Mouse (Mus musculus) forebrain, embryonic 11.5 days (tissue): ENCODE measurements at regions not wholly inside any gene's neighbourhood (a gene's known extent, or its start where the extent isn't known, plus 50 kb on each side); places are given as distances from the start of the nearest gene placed in this dataset.

Experiments
- ATAC-seq: fragments of 200-750 bp; cut with Nextera tagmentation; replicated peaks from 2 replicates; pipeline ENCODE4 v1.8.0; 2017; ENCODE audit warnings: moderate TSS enrichment; ENCODE audit not compliant: low FRiP score
- DNase-seq: peaks from one replicate; pipeline ENCODE4 v3.0.0-alpha.2; 2017; ENCODE audit warnings: low spot score
- H3K27ac ChIP-seq: fragments of 300-500 bp; sonication (generic); 2 replicates; pipeline ENCODE4 v1.5.1; 2014; ENCODE audit warnings: low read depth, low read length
- H3K27me3 ChIP-seq: fragments of 300-500 bp; sonication (generic); 2 replicates; pipeline ENCODE4 v1.6.1; 2014; ENCODE audit warnings: mild to moderate bottlenecking, low read length, mixed read lengths; ENCODE audit not compliant: control insufficient read depth, insufficient read depth
- H3K36me3 ChIP-seq: fragments of 300-500 bp; sonication (generic); 2 replicates; pipeline ENCODE4 v1.6.1; 2014; ENCODE audit warnings: mild to moderate bottlenecking, low read length, moderate library complexity, mixed read lengths; ENCODE audit not compliant: control insufficient read depth, insufficient read depth
- H3K4me1 ChIP-seq: fragments of 300-500 bp; sonication (generic); replicated peaks from 2 replicates; pipeline ENCODE4 v1.6.1; 2014; ENCODE audit warnings: low read length, mixed read lengths; ENCODE audit not compliant: control insufficient read depth, insufficient read depth
- H3K4me2 ChIP-seq: fragments of 300-500 bp; sonication (generic); 2 replicates; pipeline ENCODE4 v1.6.1; 2014; ENCODE audit warnings: low read depth, mild to moderate bottlenecking, low read length, moderate library complexity, mixed read lengths; ENCODE audit not compliant: severe bottlenecking
- H3K4me3 ChIP-seq: fragments of 300-500 bp; sonication (generic); 2 replicates; pipeline ENCODE4 v1.5.1; 2014; ENCODE audit warnings: low read depth, low read length
- H3K9ac ChIP-seq: fragments of 300-500 bp; sonication (generic); 2 replicates; pipeline ENCODE4 v1.6.1; 2014; ENCODE audit warnings: low read length
- H3K9me3 ChIP-seq: fragments of 300-500 bp; sonication (generic); 2 replicates; pipeline ENCODE4 v1.6.1; 2016; ENCODE audit warnings: low read length, mixed read lengths; ENCODE audit not compliant: control insufficient read depth
- WGBS: fragments of 180-500 bp; shearing (Covaris S2); extraction: QIAGEN DNeasy Blood & Tissue Kit; methylation state at CpG from one replicate; pipeline ENCODE4 v1.1.7; 2014; 5-methylcytosine and 5-hydroxymethylcytosine counted together

GRCm38 (mm10) chr13:31139686-31140085 is 165.7 kb downstream of the Gm5447 start:
- Histone ChIP-seq H3K36me3 (no peaks in the 10 kb centered on the region), H3K9me3 (no peaks in the 10 kb centered on the region), H3K9ac (no peak overlapping the region), H3K4me3 (no peak overlapping the region), H3K27ac (no peak overlapping the region), H3K27me3 (no peaks in the 10 kb centered on the region), H3K4me2 (no peak overlapping the region), H3K4me1 (no peaks in the 10 kb centered on the region)
- ATAC-seq (no peak), DNase-seq (no peak)
- WGBS: 88% methylated on average over 3 of the region's 3 CpGs

GRCm38 (mm10) chr13:31147323-31147722 is 173.3 kb downstream of the Gm5447 start:
- no peaks in the 10 kb centered on the region for H3K27me3 ChIP-seq
- WGBS: 84% methylated on average over 1 of the region's 1 CpGs
- no peaks in the 10 kb centered on the region for H3K9me3 ChIP-seq

GRCm38 (mm10) chr13:31154066-31154465 is 180.1 kb downstream of the Gm5447 start:
- no peak overlapping the region for H3K4me3 ChIP-seq
- H3K4me2 ChIP-seq: no peak overlapping the region
- H3K4me1 ChIP-seq: no peaks in the 10 kb centered on the region
- H3K27ac ChIP-seq: no peak overlapping the region
- no peaks in the 10 kb centered on the region for H3K9me3 ChIP-seq
- WGBS: 77% methylated on average over 3 of the region's 3 CpGs
- no peaks in the 10 kb centered on the region for H3K27me3 ChIP-seq
- H3K36me3 ChIP-seq: no peaks in the 10 kb centered on the region
- DNase-seq: no peak
- ATAC-seq: no peak
- H3K9ac ChIP-seq: no peak overlapping the region

More at GRCm38 (mm10) chr13:31147323-31147722, 173.3 kb downstream of the Gm5447 start:
- DNase-seq: no peak
- no peak overlapping the region for H3K9ac ChIP-seq
- H3K27ac ChIP-seq: no peak overlapping the region
- no peak overlapping the region for H3K4me2 ChIP-seq
- no peak for ATAC-seq
- no peaks in the 10 kb centered on the region for H3K36me3 ChIP-seq
- no peak overlapping the region for H3K4me3 ChIP-seq
- no peaks in the 10 kb centered on the region for H3K4me1 ChIP-seq

GRCm38 (mm10) chr13:31163878-31164495 is 190.0 kb downstream of the Gm5447 start:
- Histone ChIP-seq H3K9ac (no peak overlapping the region), H3K4me2 (no peak overlapping the region), H3K4me1 (no peaks in the 10 kb centered on the region), H3K4me3 (no peak overlapping the region), H3K27ac (no peak overlapping the region), H3K36me3 (no peaks in the 10 kb centered on the region), H3K27me3 (no peaks in the 10 kb centered on the region), H3K9me3 (no peaks in the 10 kb centered on the region)
- 90% methylated on average over 6 of the region's 6 CpGs for WGBS
- ATAC-seq (no peak), DNase-seq (no peak)

- H3K27me3 ChIP-seq: no peaks in the 10 kb centered on the region
- H3K36me3 ChIP-seq: no peaks in the 10 kb centered on the region
- WGBS: 83% methylated on average over 5 of the region's 5 CpGs
- DNase-seq (no peak), ATAC-seq (no peak)
- H3K4me3 ChIP-seq: no peak overlapping the region
- no peaks in the 10 kb centered on the region for H3K9me3 ChIP-seq
- H3K4me2 ChIP-seq: no peak overlapping the region
- no peak overlapping the region for H3K27ac ChIP-seq
- H3K9ac ChIP-seq: no peak overlapping the region
- no peaks in the 10 kb centered on the region for H3K4me1 ChIP-seq
These were observed 192.3 kb downstream of the Gm5447 start for GRCm38 (mm10) chr13:31166286-31166685.

- DNase-seq (no peak), ATAC-seq (no peak)
- H3K9me3 ChIP-seq: no peaks in the 10 kb centered on the region
- no peak overlapping the region for H3K4me2 ChIP-seq
- no peak overlapping the region for H3K27ac ChIP-seq
- H3K9ac ChIP-seq: no peak overlapping the region
- H3K27me3 ChIP-seq: no peaks in the 10 kb centered on the region
- H3K36me3 ChIP-seq: no peaks in the 10 kb centered on the region
- H3K4me3 ChIP-seq: no peak overlapping the region
- H3K4me1 ChIP-seq: no peaks in the 10 kb centered on the region
- WGBS: 84% methylated on average over 2 of the region's 2 CpGs
These were observed 194.8 kb downstream of the Gm5447 start for GRCm38 (mm10) chr13:31168854-31169253.

- H3K4me3 ChIP-seq: no peak overlapping the region
- no peaks in the 10 kb centered on the region for H3K27me3 ChIP-seq
- H3K36me3 ChIP-seq: no peaks in the 10 kb centered on the region
- no peak overlapping the region for H3K27ac ChIP-seq
- H3K9ac ChIP-seq: no peak overlapping the region
- no peaks in the 10 kb centered on the region for H3K4me1 ChIP-seq
- no peak for ATAC-seq
- no peak overlapping the region for H3K4me2 ChIP-seq
- no peaks in the 10 kb centered on the region for H3K9me3 ChIP-seq
- DNase-seq: no peak
- 98% methylated on average over 2 of the region's 2 CpGs for WGBS
These were observed 197.7 kb downstream of the Gm5447 start for GRCm38 (mm10) chr13:31171751-31172150.

- Histone ChIP-seq H3K9ac (no peak overlapping the region), H3K4me2 (no peak overlapping the region), H3K9me3 (no peaks in the 10 kb centered on the region), H3K27ac (no peak overlapping the region), H3K4me1 (no peaks in the 10 kb centered on the region), H3K27me3 (no peaks in the 10 kb centered on the region), H3K36me3 (no peaks in the 10 kb centered on the region), H3K4me3 (no peak overlapping the region)
- WGBS: 94% methylated on average over 5 of the region's 5 CpGs
- DNase-seq (no peak), ATAC-seq (no peak)
These were observed 198.6 kb downstream of the Gm5447 start for GRCm38 (mm10) chr13:31172580-31172979.

- WGBS: 84% methylated on average over 5 of the region's 5 CpGs
These were observed 204.2 kb downstream of the Gm5447 start for GRCm38 (mm10) chr13:31177999-31178783.

More at GRCm38 (mm10) chr13:31177999-31178783, 204.2 kb downstream of the Gm5447 start:
- Histone ChIP-seq H3K4me3 (no peak overlapping the region), H3K4me1 (0 out of 2 replicates have a peak, but pooled peaks cover 1% of the 10 kb centered on the region), H3K27me3 (no peaks in the 10 kb centered on the region), H3K27ac (no peak overlapping the region), H3K9ac (no peak overlapping the region), H3K4me2 (no peak overlapping the region), H3K9me3 (no peaks in the 10 kb centered on the region), H3K36me3 (no peaks in the 10 kb centered on the region)
- DNase-seq (no peak), ATAC-seq (no peak)
